Mouse (Mus musculus): ENCODE data around the gene Sec11a. TPM values are rescaled to one million over a fixed set of nuclear protein-coding genes. Genes with fewer than 3 reads are reported as not detected.
"Not testable (repeated sequence)": the region's sequence is repeated elsewhere in the genome, so short reads cannot be mapped to it uniquely, and the experiment has no call there.

Gene Sec11a
- total RNA-seq, 1 experiment from 2014 or later, result 424 TPM

DNA sequence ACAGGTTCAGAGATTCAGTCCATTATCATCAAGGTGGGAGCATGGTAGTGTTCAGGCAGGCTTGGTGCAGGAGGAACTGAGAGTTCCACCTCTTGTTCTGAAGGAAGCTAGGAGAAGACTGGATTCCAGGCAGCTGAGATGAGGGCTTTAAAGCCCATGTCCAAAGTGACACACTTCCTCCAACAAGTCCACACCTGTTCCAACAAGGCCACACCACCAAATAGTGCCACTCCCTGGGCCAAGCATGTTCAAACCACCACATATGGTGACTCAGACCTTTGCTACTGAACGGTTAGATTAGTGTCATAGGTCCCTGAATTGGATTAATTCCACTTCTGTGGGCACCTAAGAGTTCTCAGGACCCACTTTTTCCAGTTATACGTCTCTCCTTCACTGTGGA is 23.8 kb upstream of the Sec11a start:
- ATAC-seq (replicated peaks in 1 of 2; ENCODE audit: insufficient read depth in 1 of 2, low FRiP score in 2 of 2, low TSS enrichment in 1 of 2, low read depth in 1 of 2, poor library complexity in 2 of 2, severe bottlenecking in 2 of 2), result no peak

DNA sequence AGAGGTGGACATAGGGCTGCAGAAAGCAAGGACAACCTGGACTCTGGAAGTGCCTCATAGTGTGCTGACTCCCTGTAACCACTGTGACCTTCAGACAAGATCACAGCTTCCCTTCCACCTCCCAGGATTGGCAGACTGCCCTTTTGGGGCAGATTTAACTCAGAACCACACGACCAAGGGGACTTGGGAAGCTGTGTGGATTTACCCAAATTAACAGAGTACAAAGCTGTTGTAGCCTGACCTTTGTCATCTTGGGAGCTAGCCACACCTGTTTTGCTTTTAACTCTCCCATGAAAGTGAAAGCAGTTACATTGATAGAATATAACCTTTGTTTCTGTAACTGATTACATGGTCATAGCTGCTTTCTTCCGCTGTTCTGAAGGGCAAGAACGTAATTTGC is 23.3 kb upstream of the Sec11a start:
- ATAC-seq (replicated peaks in 1 of 2; ENCODE audit: insufficient read depth in 1 of 2, low FRiP score in 2 of 2, low TSS enrichment in 1 of 2, low read depth in 1 of 2, poor library complexity in 2 of 2, severe bottlenecking in 2 of 2), result no peak

DNA sequence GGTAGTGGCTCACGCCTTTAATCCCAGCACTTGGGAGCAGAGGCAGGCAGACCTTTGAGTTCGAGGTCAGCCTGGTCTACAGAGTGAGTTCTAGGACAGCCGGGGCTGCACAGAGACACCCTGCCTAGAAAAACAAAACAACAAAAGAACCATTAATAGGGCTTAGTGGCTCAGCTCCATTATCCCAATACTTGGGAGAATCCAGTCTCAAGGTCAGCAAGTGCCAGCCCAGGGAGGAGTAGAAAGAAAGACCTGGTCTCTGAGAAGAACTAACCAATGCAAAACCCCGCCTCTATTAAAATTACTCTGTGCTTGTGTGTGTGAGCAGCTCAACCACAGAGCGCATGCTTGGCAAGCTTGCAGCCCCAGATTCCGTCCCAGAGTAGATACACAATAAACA is 15.2 kb upstream of the Sec11a start:
- ATAC-seq (replicated peaks in 1 of 2; ENCODE audit: insufficient read depth in 1 of 2, low FRiP score in 2 of 2, low TSS enrichment in 1 of 2, low read depth in 1 of 2, poor library complexity in 2 of 2, severe bottlenecking in 2 of 2), result no peak

DNA sequence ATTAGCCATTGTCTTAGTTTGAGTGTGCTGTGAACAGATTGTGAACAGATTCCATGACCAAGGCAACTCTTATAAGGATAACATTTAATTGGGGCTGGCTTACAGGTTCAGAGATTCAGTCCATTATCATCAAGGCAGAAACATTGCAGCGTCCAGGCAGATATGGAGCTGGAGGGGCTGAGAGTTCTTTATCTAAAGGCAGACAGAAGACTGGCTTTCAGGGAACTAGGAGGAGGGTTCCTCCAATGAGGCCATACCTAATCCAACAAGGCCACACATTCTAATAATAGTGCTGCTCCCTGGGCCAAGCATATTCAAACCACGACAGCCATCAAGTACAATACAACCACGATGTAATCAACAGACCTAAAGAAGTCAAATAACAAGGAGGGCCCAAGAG is 11.4 kb upstream of the Sec11a start:
- ATAC-seq (replicated peaks in 1 of 2; ENCODE audit: insufficient read depth in 1 of 2, low FRiP score in 2 of 2, low TSS enrichment in 1 of 2, low read depth in 1 of 2, poor library complexity in 2 of 2, severe bottlenecking in 2 of 2), result no peak

DNA sequence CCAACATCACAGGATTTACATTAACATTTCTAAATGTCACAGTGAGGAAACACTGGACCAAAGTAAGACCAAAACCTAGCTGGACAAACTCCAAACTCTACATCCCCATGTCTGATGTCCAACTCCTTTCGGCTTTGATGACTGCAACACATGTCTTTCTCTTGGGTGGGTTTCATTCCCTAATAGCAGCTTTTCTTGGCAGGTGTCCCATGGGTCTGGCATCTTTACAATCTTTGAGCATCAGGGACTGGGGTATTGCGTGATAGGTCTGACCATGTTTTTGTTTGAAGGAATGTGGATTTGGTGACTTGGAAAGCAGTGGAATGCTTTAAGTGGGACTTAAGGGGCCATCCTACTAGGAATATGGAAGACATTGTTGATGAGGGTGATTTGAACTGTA is 9.3 kb upstream of the Sec11a start:
- no peak for ATAC-seq (replicated peaks in 1 of 2; ENCODE audit: insufficient read depth in 1 of 2, low FRiP score in 2 of 2, low TSS enrichment in 1 of 2, low read depth in 1 of 2, poor library complexity in 2 of 2, severe bottlenecking in 2 of 2)

DNA sequence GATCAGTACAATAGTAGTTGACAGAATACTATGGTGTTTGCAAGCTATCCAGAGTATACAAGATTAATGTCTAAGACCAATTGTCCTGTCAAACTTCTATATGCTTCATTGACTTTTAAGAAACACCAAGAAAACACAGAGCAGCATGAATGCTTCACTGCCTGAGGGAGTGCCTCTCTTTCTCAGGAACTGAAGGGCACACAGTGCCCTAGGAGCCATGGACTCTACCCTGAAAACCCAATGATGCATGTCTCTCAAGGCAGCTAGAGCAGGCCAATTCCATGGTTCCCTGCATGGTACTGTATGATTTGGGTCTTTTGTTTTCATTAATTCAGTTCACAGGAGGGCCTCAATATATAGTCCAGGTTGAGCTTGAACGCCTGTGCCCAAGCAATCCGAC is 6.7 kb upstream of the Sec11a start:
- ATAC-seq (replicated peaks in 1 of 2; ENCODE audit: insufficient read depth in 1 of 2, low FRiP score in 2 of 2, low TSS enrichment in 1 of 2, low read depth in 1 of 2, poor library complexity in 2 of 2, severe bottlenecking in 2 of 2), result no peak

DNA sequence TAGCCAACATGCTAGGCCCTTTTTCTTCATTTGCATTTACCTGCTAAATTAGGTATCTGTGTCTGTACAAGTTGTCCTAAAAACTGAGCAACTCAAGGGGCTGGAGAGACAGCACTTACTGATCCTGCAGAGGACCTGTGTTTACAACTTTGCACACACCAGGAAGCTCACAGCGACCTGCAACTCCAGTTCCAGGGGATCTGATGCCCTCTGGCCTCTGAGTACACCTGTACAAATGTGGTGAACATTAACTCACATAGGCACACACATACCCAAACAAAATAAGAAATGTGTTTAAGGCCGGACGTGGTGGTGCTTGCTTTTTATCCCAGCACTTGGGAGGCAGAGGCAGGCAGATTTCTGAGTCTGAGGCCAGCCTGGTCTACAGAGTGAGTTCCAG is 4.6 kb upstream of the Sec11a start:
- no peak for ATAC-seq (replicated peaks in 1 of 2; ENCODE audit: insufficient read depth in 1 of 2, low FRiP score in 2 of 2, low TSS enrichment in 1 of 2, low read depth in 1 of 2, poor library complexity in 2 of 2, severe bottlenecking in 2 of 2)

DNA sequence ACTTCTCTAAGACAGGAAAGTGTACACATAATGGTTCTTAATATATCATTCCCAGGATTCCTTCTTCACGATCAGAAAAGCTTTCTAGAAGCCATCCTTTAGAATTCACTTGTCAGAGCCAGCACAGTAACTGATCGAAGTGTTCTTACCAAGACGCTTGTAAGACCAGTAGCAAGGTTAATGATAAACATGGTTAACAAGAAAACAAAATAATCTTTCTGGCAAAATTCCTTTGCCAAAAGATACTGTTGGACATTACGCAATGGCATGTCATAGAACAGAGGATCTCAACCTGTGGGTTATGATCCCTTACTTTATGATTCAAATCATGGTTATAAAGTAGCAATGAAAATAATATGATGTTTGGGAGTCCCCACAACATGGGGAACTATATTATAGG is 3.9 kb upstream of the Sec11a start:
- ATAC-seq (replicated peaks in 1 of 2; ENCODE audit: insufficient read depth in 1 of 2, low FRiP score in 2 of 2, low TSS enrichment in 1 of 2, low read depth in 1 of 2, poor library complexity in 2 of 2, severe bottlenecking in 2 of 2), result no peak

DNA sequence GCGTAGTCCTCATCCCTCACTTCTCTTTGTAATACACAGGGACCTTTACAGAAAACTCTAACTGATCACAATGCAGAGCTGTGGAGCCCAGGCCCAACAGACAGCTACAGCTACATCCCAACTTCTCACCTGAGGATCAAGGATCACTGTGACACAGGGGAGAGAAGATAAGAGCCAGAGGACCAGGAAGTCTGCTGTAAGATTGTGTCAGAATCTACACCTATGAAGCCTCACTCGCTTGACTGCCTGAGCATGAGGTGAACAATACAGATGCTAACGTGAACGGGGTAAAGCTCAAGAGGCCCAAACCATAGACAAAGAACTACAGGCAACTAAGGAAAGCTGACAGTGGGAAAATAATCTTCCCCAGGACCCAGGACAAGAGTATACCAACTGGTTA is 7.8 kb downstream of the Sec11a start:
- no peak for ATAC-seq (replicated peaks in 1 of 2; ENCODE audit: insufficient read depth in 1 of 2, low FRiP score in 2 of 2, low TSS enrichment in 1 of 2, low read depth in 1 of 2, poor library complexity in 2 of 2, severe bottlenecking in 2 of 2)

DNA sequence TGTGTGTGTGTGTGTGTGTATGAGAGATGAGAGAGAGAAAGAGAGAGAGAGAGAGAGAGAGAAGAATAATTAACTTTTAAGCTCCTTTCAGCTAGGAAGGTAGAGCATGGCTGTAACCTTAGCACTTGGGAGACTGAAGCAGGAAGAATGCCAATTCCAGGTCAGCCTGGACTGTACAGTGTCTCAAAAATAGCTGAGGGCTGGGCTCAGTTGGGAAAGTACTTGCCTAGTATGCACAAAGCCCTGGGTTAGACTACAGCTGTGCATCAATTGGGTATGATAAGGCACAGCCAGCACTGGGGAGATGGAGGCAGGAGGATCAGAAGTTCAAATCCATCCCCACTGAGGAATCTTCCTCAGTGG is 10.3 kb downstream of the Sec11a start:
- ATAC-seq (replicated peaks in 1 of 2; ENCODE audit: insufficient read depth in 1 of 2, low FRiP score in 2 of 2, low TSS enrichment in 1 of 2, low read depth in 1 of 2, poor library complexity in 2 of 2, severe bottlenecking in 2 of 2), result not testable (repeated sequence)

DNA sequence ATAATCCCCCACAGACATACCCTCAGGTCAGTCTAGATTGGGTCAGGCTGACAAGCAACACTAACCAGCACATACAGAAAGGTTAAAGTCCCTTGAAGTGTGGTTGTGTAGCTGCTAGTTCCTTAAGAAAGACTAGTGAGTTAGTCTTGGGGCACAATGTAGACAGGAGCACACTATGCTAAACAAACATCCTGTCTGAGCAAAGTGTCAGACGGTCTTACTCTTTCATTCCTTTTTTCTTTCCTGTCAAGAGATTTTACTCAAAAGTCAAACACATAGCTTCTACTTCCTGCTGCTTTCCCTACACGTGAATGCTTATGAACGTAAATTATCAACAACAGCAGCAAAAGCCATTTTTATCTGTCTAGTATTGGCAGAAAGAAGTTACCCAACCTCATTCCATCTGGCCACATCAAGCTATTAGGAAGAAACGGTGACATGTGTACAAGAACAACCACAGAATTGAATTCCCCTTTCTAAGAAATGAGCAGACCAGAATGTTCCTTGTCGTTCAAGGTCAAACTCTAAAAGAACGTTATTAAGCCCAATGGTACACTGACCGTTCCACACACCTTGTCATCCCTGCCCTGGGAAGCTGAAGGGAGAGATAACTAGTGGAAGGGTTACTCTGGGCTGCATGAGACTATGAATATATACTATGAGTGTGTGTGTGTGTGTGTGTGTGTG is 10.8 kb downstream of the Sec11a start:
- ATAC-seq (replicated peaks in 1 of 2; ENCODE audit: insufficient read depth in 1 of 2, low FRiP score in 2 of 2, low TSS enrichment in 1 of 2, low read depth in 1 of 2, poor library complexity in 2 of 2, severe bottlenecking in 2 of 2), result 0 out of 4 replicates have a peak, but pooled peaks of 1 of the 2 experiments have one; percentile 10

DNA sequence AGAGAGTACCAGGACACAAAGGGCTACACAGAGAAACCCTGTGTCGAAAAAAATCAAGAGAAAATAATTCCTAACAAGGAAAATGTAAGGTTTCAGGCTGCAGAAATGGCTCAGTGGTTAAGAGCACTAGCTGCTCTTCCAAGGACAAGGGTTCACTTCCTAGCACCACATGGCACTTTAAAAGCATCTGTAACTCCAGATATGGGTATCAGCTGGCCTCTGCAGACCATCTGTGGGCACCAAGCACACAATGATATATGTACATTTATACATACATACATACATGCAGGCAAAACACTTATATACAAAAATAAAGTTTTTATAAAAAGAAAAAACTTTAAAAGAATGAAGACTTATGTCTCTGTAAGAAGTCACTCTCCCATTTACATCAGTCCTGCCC is 11.7 kb downstream of the Sec11a start:
- no peak for ATAC-seq (replicated peaks in 1 of 2; ENCODE audit: insufficient read depth in 1 of 2, low FRiP score in 2 of 2, low TSS enrichment in 1 of 2, low read depth in 1 of 2, poor library complexity in 2 of 2, severe bottlenecking in 2 of 2)

DNA sequence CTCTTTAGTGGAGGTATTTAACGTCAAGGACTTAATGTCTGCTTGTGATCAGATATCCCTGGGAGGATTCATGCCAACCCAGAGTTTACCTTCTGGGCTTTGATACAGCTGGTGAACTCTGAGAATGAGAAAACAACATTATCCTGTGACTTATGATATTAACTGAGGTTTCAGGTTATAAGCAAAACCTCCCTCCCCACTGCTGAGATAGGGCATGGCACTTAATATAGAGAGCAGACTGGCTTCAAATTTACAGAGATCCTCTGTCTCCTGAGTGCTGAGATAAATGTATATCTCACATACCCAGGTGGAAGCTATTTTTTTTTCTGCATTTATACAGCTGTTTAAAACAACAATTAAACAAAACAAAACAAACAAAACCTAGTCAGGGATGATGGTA is 14.8 kb downstream of the Sec11a start:
- no peak for ATAC-seq (replicated peaks in 1 of 2; ENCODE audit: insufficient read depth in 1 of 2, low FRiP score in 2 of 2, low TSS enrichment in 1 of 2, low read depth in 1 of 2, poor library complexity in 2 of 2, severe bottlenecking in 2 of 2)

DNA sequence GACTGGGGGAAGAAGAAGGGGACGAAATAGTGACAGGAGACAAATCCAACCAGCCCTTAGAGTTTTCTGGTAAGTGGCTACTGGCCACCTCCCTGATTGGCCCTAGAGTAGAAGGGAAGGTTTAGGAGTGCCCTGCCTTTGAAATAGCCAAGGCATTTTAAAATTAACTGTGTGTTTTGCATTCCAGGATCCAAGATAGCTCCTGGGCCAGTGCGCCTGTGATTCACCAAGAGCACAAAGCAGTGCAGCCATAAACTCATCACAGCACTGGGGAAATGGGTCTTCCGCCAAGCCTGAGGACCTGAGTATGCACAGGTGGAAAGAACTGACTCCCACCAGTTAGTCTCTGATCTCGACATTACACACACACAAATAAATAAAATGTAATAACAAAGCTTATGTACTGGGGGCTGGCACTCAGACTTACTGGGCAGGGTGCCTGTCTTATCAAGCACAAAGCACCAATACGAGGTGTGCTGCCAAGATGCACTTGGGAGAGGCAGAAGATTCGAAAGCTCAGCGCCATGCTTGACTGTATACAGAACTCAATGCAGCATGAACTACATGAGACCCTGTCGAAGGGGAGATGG is 15.9 kb downstream of the Sec11a start:
- no peak for ATAC-seq (replicated peaks in 1 of 2; ENCODE audit: insufficient read depth in 1 of 2, low FRiP score in 2 of 2, low TSS enrichment in 1 of 2, low read depth in 1 of 2, poor library complexity in 2 of 2, severe bottlenecking in 2 of 2)

DNA sequence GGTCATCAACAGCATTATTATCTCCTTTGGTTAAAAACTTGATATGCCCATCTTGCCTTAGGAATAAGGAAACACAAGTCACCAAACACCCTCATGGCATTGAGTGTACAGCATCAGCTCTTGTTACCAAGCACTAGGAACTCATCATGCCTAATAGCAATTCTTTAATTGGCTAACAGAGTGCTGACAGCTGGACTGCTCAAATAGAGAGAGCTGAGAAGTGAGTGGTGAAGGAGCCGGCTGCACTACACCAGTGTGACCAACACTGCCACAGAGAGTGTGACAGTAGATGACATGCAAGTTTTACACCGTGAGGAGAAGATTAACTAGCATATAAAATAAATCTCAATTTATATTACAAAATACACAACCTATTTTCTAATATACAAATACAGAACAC is 24.4 kb downstream of the Sec11a start:
- ATAC-seq (replicated peaks in 1 of 2; ENCODE audit: insufficient read depth in 1 of 2, low FRiP score in 2 of 2, low TSS enrichment in 1 of 2, low read depth in 1 of 2, poor library complexity in 2 of 2, severe bottlenecking in 2 of 2), result no peak

DNA sequence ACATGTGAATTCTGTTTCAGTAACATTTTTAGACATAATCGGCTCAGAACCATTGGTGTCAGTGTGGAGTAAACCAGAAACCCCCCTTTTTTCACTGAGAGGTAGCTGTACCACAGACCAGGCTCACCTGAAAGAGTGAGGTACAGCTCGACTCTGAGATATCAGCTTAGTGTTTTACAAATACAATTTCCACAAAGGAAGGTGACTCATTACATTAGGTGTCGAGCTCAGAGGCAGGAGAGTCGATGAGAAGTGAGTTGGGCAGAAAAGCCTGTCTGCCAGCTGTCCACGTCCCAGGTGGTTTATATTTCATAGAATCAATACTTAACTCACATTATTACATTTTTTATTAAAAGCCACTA is 28.0 kb downstream of the Sec11a start:
- ATAC-seq (replicated peaks in 1 of 2; ENCODE audit: insufficient read depth in 1 of 2, low FRiP score in 2 of 2, low TSS enrichment in 1 of 2, low read depth in 1 of 2, poor library complexity in 2 of 2, severe bottlenecking in 2 of 2), result no peak

DNA sequence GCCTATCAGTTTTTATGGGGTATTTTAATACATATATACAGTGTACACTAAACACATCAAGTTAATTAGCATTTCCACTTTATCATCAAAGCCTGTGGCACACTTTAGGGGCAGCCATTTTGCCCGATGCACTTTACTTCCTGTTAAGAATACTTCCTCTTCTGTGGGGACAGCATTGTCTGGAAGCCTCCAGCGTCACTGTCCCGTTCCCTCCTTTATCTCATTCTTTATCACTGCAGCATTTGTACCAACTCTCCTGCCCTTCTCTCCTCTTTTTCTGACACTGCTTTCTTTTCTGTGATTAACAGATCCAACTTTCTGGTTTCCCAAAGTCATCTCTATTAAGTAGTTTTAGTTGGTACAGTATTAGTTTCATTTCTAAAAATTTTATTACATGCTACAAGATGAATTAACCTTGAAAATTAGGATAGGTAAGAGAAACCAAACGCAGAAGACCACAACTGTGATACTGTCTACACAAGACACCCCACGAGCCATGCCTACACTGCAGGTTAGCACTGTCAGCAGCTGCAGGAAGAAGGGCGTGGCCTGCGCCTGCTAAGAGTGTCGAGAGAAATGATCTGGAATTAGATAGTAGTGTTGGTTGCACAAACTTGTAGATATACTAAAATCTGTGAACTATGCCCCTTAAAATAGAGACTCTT is 28.5 kb downstream of the Sec11a start:
- peak; percentile 56 to 64 for ATAC-seq (replicated peaks in 1 of 2; ENCODE audit: insufficient read depth in 1 of 2, low FRiP score in 2 of 2, low TSS enrichment in 1 of 2, low read depth in 1 of 2, poor library complexity in 2 of 2, severe bottlenecking in 2 of 2)

DNA sequence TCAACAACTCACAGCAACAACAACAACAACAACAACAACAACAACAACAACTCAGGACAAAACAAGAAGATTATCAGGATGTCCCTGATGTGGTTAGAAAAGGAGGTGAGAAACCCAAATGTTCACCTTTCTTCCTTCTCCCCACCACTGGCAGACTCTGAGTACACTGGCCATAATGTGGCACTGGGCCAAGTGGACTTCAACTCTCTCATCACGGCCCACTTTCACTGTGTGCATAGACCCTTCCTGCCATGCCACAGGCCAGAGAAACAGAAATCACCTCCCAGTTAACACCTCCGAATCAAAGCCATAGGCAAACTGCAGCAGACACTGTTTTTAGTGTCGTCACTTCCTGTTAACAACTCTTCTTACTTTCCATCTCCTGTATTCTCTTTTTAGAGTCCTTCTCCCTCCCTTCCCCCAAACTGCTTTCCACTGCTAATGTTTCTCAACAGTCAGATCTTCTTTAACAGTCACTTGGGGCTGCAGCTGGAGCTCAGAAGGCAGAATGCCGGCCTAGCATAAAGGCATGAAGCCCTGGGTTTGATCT is 29.6 kb downstream of the Sec11a start:
- no peak for ATAC-seq (replicated peaks in 1 of 2; ENCODE audit: insufficient read depth in 1 of 2, low FRiP score in 2 of 2, low TSS enrichment in 1 of 2, low read depth in 1 of 2, poor library complexity in 2 of 2, severe bottlenecking in 2 of 2)

DNA sequence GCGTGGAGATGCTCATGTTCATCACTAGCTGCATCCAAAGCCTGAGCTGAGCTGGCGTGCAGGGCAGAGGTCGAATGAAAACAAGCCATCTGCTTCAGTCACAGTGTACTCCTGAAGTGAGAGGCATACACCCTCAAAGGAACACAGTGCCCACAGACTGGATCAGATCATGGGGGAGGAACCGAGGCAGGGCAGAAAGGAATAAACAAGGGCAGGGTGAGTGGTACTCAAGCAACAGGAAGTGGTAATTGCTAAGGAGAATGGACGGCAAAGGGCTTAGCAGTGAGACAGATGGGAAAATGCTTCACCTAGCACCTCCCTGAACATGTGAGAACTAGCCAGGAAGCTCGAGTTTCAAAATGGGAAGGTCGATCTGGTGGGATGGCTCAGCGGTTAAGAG is 35.1 kb downstream of the Sec11a start:
- no peak for ATAC-seq (replicated peaks in 1 of 2; ENCODE audit: insufficient read depth in 1 of 2, low FRiP score in 2 of 2, low TSS enrichment in 1 of 2, low read depth in 1 of 2, poor library complexity in 2 of 2, severe bottlenecking in 2 of 2)
